Mouse (Mus musculus): ENCODE data around the gene Exoc6b.

DNA sequence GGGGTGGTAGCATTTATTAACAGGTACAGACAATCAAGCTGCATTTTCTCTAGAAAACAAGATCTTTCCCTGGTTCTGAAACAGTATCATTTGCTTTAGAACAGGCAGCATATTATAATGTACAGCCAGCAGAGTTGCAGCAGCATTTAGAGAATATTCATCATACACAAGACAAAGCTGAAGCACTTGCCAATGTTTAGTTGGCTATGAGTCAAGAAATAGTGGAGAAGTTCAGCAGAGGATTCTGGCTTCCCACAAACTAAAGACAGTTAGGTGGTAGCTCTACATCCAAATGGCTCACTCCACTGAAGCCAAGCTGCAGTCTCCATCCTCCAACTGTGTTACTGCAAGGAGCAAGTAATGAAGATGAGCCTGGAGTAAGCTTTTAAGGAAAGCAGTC lies 342.4 kb downstream of the Exoc6b start:
- no peak for TF ChIP-seq CTCF (IDR thresholded peaks at IDR 0.05)
- TF ChIP-seq EP300 (IDR thresholded peaks at IDR 0.05; ENCODE audit: insufficient read depth, low read depth, low read length) = no peak
- no peak for TF ChIP-seq POLR2A (IDR thresholded peaks at IDR 0.05; ENCODE audit: insufficient read depth, low read depth, low read length)

Measured in heart, adult 2 months (tissue).